Mouse (Mus musculus) forelimb bud, embryonic 11.5 days (tissue): ENCODE data around the gene Gltp.
A peak's percentile ranks its signal among the peaks of the same experiment; 100 is the strongest.

Experiments used
- DNase-seq: peaks from one replicate; pipeline ENCODE4 v3.0.0-alpha.2; 2012; ENCODE audit warnings: low read depth, low spot score

Gene Gltp

GRCm38 (mm10) chr5:114661029-114661428 is 29.8 kb downstream of the Gltp start:
- DNase-seq: no peak

DNA sequence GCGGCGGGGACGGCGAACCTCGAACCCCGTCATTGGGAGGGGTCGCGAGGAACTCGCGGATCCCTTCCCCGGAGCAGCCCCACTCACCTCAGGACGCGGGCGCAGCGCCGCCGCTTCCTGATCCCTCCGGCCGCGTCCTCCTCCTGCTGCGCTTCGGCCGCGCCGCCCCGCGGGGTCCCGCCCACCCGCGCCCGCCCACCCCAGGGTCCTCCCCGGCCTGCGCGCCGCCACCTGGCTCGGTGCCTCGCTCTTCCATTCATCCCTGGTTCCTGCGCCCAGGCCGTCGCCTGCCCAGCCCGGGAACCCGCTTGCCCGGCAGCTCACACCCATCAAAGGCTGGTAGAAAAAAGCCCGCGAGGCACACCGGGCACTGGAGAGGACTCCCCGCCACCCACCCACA is 32.5 kb downstream of the Gltp start, which contains the start of gene Trpv4:
Trpv4 (minus strand) TSS at position 167 of the 400 bp plus-strand sequence.
- no peak for DNase-seq

DNA sequence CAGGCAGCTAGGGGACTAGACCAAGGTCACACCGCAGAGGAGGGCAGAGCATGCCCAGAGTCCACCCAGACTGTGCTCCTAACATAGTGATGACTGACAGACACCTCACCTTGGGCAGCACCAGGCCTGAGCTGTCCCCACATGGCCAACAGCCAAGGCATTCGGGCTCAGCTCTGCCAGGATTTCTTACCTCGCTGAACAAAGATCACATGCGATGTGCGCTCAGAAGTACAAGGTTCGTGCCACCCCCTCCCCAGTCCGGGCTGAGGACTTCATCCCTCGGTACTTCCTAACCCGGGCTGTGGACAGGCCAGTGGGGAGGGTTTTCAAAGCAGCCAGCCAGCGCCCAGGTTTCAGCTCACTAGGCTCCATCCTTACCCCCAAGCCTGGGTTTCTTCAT is 33.4 kb downstream of the Gltp start:
- no peak for DNase-seq

- DNase-seq: no peak
These were observed 34.5 kb downstream of the Gltp start for GRCm38 (mm10) chr5:114656305-114656704.

- no peak for DNase-seq
These were observed 35.1 kb downstream of the Gltp start for GRCm38 (mm10) chr5:114655721-114656120.

DNA sequence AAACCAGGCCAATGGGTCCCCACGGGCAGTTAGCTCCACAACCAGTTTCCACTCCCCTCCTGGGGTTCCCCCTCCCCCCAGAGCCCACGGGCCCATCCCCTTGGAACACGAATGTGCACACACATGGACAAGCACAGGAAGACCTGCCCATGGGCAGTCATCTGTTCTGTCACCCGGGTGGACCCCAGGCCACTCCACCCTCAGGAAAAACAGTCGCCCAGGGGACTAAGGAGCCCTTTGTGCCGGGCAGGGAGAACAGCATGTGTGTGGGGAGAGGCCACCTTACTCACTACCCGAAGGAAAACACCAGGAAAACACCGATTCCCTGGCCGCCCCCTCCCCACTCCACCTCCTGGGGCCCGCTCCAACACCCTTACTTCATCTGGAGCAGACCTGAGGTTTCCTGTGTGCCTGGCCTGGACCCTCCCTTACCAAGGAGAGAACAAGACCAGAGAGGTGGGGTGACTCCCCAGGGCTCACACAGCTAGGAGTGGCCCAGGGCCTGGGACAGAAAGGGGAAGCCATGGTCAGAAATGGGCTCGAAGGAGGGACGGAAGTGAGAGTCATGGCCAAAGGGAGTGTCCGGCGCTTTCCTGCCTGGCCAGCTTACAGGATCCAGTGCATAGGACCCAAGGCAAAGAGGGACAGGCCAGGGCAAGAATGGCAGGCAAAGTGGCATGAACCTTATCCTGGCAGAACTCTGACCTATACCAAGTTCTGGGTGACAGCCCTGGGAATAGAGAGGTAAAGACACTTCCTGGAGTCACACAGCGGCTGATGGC is 36.9 kb downstream of the Gltp start:
- no peak for DNase-seq

GRCm38 (mm10) chr5:114651449-114651848 is 39.3 kb downstream of the Gltp start:
- DNase-seq: no peak

DNA sequence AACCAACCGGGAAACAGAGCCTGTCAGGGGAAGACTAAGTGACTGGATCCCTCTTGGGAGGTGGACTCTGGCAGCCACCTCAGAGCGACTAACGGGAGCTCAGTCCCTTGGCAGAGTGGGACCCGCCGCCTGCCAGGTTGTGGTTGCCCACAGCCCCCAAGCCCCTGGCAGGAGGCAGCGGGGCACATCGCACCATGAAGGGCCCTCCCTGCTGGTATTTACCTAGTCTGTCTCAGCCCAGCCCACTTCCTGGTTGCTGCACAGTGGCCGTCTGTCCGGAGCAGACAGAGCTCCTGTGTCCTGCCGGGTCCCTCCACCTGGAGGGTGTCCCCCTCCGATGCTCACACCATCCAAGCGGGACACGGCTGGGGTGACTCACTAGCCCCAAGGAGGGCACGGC is 39.8 kb downstream of the Gltp start:
- DNase-seq: no peak

DNA sequence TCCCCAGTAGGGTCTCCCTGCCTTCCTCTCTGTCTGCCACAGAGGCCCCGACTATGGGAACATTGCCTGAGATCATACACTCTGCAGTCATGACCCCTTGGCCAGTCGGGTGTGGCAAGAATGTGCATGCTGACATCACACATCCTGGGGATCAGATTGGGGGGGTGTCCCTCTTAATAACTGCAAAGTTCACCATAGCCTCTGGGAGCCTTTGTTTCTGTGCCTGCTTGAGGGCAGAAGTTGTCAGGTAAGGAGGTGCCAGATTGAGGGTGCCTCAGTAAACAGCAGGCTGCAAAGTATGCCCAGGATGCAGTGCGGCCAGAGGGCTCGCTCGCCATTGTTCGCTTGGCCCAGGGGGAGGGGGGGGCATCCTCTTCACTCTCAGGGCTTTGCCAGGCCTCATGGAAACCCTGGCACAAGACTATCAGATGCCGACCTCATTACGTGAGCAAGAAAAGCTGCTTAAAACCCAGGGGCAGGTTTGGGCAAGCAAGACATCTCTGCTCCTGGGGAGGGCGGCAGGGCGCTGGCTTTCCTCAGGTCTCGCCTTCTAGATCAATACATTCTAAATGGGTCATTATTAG is 42.0 kb downstream of the Gltp start:
- DNase-seq: no peak

DNA sequence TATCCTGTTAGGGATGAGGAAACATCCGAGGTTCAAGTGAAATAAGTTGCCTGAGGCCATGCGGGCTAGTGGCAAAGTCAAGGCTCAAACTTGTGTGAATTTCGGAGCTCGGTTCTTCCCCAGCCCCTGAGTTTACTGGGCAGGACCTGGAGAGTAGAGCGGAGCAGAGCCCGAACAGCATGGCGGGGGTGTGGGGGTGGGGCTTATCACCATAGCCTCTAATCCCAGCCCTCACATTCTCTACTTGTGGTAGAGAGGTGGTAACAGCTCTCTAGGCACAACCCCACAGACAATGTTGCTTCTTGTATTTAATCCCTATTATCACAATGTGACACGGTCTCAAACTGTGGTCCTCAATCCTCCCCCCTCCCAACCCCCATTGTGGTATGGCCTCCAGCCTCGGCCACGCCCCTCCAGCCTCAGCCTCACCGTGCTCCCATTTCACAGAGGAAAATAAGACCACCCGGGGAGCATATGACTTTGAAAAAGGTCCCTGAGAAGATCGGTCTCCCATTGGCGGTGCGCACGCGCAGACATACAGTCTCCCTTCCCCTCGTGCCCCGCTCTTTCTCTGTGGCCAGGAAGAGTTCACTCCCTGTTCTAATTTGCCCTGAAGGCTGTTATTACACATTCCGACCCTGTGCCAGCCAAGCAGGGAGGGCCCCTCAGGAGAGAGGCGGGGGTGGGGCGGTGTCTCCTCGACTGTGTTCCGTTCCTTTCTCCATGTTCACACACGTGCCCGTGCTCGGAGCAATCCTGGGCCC is 43.4 kb downstream of the Gltp start:
- peak; percentile 54 for DNase-seq

- DNase-seq: no peak
These were observed 44.9 kb downstream of the Gltp start for GRCm38 (mm10) chr5:114645916-114646315.

DNA sequence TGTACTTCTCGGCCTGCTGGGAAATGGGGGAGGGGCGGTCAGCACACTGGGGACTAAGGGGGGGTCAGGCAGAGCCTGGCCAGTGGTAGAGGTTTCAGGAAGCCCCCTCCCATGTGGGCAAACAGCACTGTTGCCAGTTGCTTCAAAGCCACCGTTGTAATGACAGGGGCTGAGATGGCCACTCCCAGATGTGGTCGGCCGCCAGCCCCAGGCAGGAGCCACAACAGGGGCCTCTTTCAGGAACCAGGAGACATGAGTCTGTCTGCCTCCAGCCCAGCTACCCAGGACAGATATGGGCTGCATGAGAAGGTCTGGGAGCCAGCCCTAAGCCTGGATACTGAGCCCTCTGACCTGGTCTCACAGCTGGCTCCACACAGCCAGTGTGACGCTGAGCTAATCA is 45.9 kb downstream of the Gltp start:
- DNase-seq: no peak

DNA sequence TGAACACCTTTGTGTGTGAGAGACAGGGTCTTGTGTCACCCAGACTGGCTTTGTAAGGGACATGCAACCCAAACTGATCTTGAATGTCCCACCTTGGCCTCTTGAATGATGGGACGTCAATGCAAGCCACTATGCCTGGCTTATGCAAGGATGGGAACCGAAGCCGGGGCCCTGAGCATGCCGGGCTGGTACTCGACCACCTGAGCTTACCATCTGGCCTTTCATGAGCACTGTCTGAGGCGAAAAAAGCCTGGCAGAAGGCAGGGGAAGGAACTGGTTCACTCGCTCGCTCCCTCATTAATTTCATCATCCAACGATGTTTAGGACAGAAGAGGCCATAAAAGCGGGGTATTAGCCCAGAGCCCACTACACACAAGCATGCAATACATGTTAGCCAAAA is 50.0 kb downstream of the Gltp start:
- no peak for DNase-seq

DNA sequence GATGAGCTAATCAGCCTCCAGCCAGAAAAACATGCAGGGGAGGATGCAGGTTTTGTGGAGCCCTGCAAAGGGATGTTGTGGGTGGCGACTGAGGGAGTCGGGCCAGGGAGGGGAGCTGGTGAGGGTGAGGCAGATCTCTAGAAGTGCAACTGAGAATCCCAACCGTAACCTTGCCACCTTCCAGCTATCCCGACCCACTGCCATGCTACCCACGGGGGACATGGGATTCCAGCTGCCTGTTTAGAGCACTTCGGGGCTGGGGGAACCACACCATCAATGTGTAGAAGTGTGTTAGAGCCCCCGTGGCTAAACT is 51.2 kb downstream of the Gltp start:
- no peak for DNase-seq

GRCm38 (mm10) chr5:114638769-114639644 is 51.8 kb downstream of the Gltp start:
- peak; percentile 91 for DNase-seq

DNA sequence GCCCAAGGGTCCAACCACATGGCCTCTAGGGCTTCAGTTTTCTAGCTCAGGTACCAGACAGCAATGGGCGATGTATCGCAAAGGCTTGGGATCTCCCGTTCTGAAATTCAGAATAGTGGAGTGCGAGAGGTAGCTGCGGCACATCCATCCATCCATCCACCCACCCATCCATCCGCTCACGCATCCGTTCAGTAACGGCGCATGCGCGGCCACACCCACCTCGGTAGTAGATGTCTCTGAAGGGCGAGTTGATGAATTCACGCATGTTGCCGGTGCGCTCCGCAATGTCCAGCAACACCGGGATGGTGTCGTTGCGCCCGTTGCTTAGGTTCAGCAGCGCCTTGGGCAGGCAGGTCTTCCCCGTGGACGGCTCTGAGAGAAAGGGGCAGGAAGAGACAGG is 54.7 kb downstream of the Gltp start:
- no peak for DNase-seq

GRCm38 (mm10) chr5:114631336-114631735 is 59.4 kb downstream of the Gltp start:
- DNase-seq: no peak

DNA sequence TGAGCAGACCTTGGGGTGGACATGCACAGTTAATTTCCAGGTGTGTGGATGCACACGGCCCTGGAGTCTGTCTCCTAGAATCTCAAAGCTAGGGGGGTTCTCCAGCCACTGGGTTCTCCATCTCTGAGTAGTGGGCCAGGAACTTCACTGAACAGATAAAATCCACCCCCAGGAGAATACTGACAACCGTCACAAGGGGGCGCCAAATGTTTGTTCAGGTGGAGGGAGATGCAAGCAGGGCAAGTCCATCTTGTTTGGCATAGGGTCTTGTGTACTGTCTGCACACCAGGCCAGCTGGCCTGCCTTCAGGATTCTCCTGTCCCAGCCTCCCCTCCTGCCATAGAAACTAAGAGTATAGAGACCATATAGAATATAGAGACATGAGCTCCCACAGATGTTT is 65.2 kb downstream of the Gltp start:
- DNase-seq: peak; percentile 57

DNA sequence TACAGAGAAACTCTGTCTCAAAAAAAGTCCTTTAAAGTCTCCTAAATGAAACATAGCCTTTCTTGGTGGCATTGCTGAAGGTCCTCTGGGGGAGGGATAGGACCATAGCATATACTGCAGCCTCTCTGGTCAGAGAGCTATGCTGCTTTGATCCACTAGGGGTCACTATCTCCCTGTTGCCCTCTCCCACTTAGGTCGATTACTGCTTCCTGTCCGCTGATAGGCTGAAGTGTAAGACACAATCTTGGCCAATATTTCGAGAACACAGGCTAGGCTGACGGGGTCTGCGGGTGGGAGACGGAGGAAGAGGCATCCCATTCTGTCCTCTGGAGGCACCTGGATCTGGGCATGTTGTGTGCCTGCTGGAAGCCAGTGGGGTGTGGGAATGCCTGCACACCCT is 70.5 kb downstream of the Gltp start:
- no peak for DNase-seq
